Mouse (Mus musculus) MEL (cell line): ENCODE data around the gene Cul1. TPM values are rescaled to one million over a fixed set of nuclear protein-coding genes. Genes with fewer than 3 reads are reported as not detected.
A peak's percentile ranks its signal among the peaks of the same experiment; 100 is the strongest.

Source experiments
- DNase-seq: peaks from one replicate; pipeline ENCODE4 v3.0.0; 2011; ENCODE audit warnings: low read depth, low spot score
- H3K27ac ChIP-seq: 2 replicates; pipeline ENCODE4 v1.5.1; 2012; ENCODE audit warnings: low read depth, mild to moderate bottlenecking, control low read depth, low read length, moderate library complexity; ENCODE audit not compliant: control insufficient read depth
- H3K27me3 ChIP-seq, 2 experiments: fragments of 150-350 bp in 1 of 2; sonication (generic) in 1 of 2; 2 replicates each; pipeline ENCODE4 v1.6.1; 2012; ENCODE audit warnings: low read length in 2 of 2, mild to moderate bottlenecking in 2 of 2, improper control_type of control experiment in 1 of 2, moderate library complexity in 1 of 2; ENCODE audit not compliant: insufficient read depth in 2 of 2, control insufficient read depth in 1 of 2
- H3K36me3 ChIP-seq, 2 experiments: 2 replicates each; pipeline ENCODE4 v1.6.1; 2012 to 2014; ENCODE audit warnings: low read length in 2 of 2, improper control_type of control experiment in 1 of 2, inconsistent platforms in 1 of 2, mild to moderate bottlenecking in 1 of 2; ENCODE audit not compliant: insufficient read depth in 2 of 2, control insufficient read depth in 1 of 2
- H3K4me1 ChIP-seq, 2 experiments: fragments of 150-350 bp in 1 of 2; sonication (generic) in 1 of 2; 2 replicates each; pipeline ENCODE4 v1.6.1; 2012; ENCODE audit warnings: low read length in 2 of 2, improper control_type of control experiment in 1 of 2, mild to moderate bottlenecking in 1 of 2; ENCODE audit not compliant: insufficient read depth in 2 of 2, control insufficient read depth in 1 of 2
- H3K4me3 ChIP-seq, 2 experiments: fragments of 150-350 bp in 1 of 2; sonication (generic) in 1 of 2; 2 replicates each; pipeline ENCODE4 v1.5.1; 2012; ENCODE audit warnings: low read depth in 2 of 2, low read length in 2 of 2, mild to moderate bottlenecking in 2 of 2, moderate library complexity in 2 of 2, control low read depth in 1 of 2, improper control_type of control experiment in 1 of 2; ENCODE audit not compliant: control insufficient read depth in 1 of 2, insufficient read depth in 1 of 2
- H3K79me2 ChIP-seq: 2 replicates; pipeline ENCODE4 v1.6.1; 2012; ENCODE audit warnings: mild to moderate bottlenecking, low read length, moderate library complexity; ENCODE audit not compliant: control insufficient read depth, poor library complexity, insufficient read depth
- H3K9ac ChIP-seq: 2 replicates; pipeline ENCODE4 v1.6.1; 2012; ENCODE audit warnings: low read depth, mild to moderate bottlenecking, control low read depth, low read length, moderate library complexity; ENCODE audit not compliant: control insufficient read depth, poor library complexity, severe bottlenecking
- H3K9me3 ChIP-seq: fragments of 150-350 bp; sonication (generic); replicated peaks from 2 replicates; pipeline ENCODE4 v1.6.1; 2012; ENCODE audit warnings: mild to moderate bottlenecking, low read length, improper control_type of control experiment, moderate library complexity; ENCODE audit not compliant: insufficient read depth
- CHD1 ChIP-seq: IDR thresholded peaks from 2 replicates; pipeline ENCODE4 v1.6.1; 2012; ENCODE audit warnings: low read depth, mild to moderate bottlenecking, inconsistent platforms, low read length, improper control_type of control experiment
- CTCF ChIP-seq, 3 experiments: IDR thresholded peaks in 2 of 3; conservative IDR thresholded peaks in 1 of 3; 2 replicates each; pipeline ENCODE4 v1.5.1; 2011 to 2012; ENCODE audit warnings: low read length in 3 of 3, low read depth in 2 of 3, mild to moderate bottlenecking in 2 of 3, improper control_type of control experiment in 1 of 3, inconsistent platforms in 1 of 3, mixed read lengths in 1 of 3, moderate library complexity in 1 of 3; ENCODE audit not compliant: control insufficient read depth in 1 of 3, insufficient read depth in 1 of 3, poor library complexity in 1 of 3, severe bottlenecking in 1 of 3
- E2F4 ChIP-seq: IDR thresholded peaks from 2 replicates; pipeline ENCODE4 v1.6.1; 2011; ENCODE audit warnings: low read depth, low read length, improper control_type of control experiment, borderline replicate concordance
- ELF1 ChIP-seq: IDR thresholded peaks from 2 replicates; pipeline ENCODE4 v1.6.1; 2014; ENCODE audit warnings: low read depth, mild to moderate bottlenecking, inconsistent platforms, low read length, improper control_type of control experiment, moderate library complexity
- EP300 ChIP-seq, 2 experiments: IDR thresholded peaks; 2 replicates each; pipeline ENCODE4 v1.6.1; 2011; ENCODE audit warnings: improper control_type of control experiment in 2 of 2, low read length in 2 of 2, low read depth in 1 of 2, mild to moderate bottlenecking in 1 of 2
- ETS1 ChIP-seq: IDR thresholded peaks from 2 replicates; pipeline ENCODE4 v1.6.1; 2012; ENCODE audit warnings: low read depth, mild to moderate bottlenecking, inconsistent platforms, low read length, improper control_type of control experiment, moderate library complexity
- GABPA ChIP-seq: IDR thresholded peaks from 2 replicates; pipeline ENCODE4 v1.6.1; 2012; ENCODE audit warnings: low read depth, mild to moderate bottlenecking, inconsistent platforms, low read length, improper control_type of control experiment, moderate library complexity
- GATA1 ChIP-seq: IDR thresholded peaks from 2 replicates; pipeline ENCODE4 v1.6.1; 2011; ENCODE audit warnings: low read depth, low read length, improper control_type of control experiment
- HCFC1 ChIP-seq: IDR thresholded peaks from 2 replicates; pipeline ENCODE4 v1.6.1; 2012; ENCODE audit warnings: low read depth, mild to moderate bottlenecking, inconsistent platforms, low read length, improper control_type of control experiment, moderate library complexity
- KAT2A ChIP-seq: conservative IDR thresholded peaks from 2 replicates; pipeline ENCODE4 v1.6.1; 2012; ENCODE audit warnings: low read depth, low read length, improper control_type of control experiment, inconsistent platforms
- MAFK ChIP-seq: IDR thresholded peaks from 2 replicates; pipeline ENCODE4 v1.6.1; 2011; ENCODE audit warnings: low read depth, mild to moderate bottlenecking, low read length, improper control_type of control experiment, borderline replicate concordance
- MAZ ChIP-seq: IDR thresholded peaks from 2 replicates; pipeline ENCODE4 v1.6.1; 2012; ENCODE audit warnings: low read depth, mild to moderate bottlenecking, inconsistent platforms, low read length, improper control_type of control experiment
- MXI1 ChIP-seq: IDR thresholded peaks from 2 replicates; pipeline ENCODE4 v1.6.1; 2011; ENCODE audit warnings: mild to moderate bottlenecking, low read depth, low read length, improper control_type of control experiment
- MYB ChIP-seq: IDR thresholded peaks from 2 replicates; pipeline ENCODE4 v1.6.1; 2011; ENCODE audit warnings: mild to moderate bottlenecking, low read depth, low read length, improper control_type of control experiment
- NELFE ChIP-seq: IDR thresholded peaks from 2 replicates; pipeline ENCODE4 v1.6.1; 2011; ENCODE audit warnings: low read depth, low read length, improper control_type of control experiment
- NRF1 ChIP-seq: IDR thresholded peaks from 2 replicates; pipeline ENCODE4 v1.6.1; 2014; ENCODE audit warnings: low read depth, mild to moderate bottlenecking, inconsistent platforms, low read length, improper control_type of control experiment, moderate library complexity; ENCODE audit not compliant: poor library complexity, insufficient read depth, severe bottlenecking
- POLR2A ChIP-seq, 2 experiments: IDR thresholded peaks; 2 replicates each; pipeline ENCODE4 v1.6.1; 2011 to 2012; ENCODE audit warnings: low read length in 2 of 2, mild to moderate bottlenecking in 2 of 2, control low read depth in 1 of 2, improper control_type of control experiment in 1 of 2, low read depth in 1 of 2, moderate library complexity in 1 of 2; ENCODE audit not compliant: control insufficient read depth in 1 of 2, insufficient read depth in 1 of 2, poor library complexity in 1 of 2
- POLR2AphosphoS2 ChIP-seq: IDR thresholded peaks from 2 replicates; pipeline ENCODE4 v1.6.1; 2011; ENCODE audit warnings: low read length, improper control_type of control experiment
- RAD21 ChIP-seq: IDR thresholded peaks from 2 replicates; pipeline ENCODE4 v1.6.1; 2011; ENCODE audit warnings: mild to moderate bottlenecking, low read depth, low read length, improper control_type of control experiment
- RCOR1 ChIP-seq: IDR thresholded peaks from 2 replicates; pipeline ENCODE4 v1.6.1; 2012; ENCODE audit warnings: low read depth, mild to moderate bottlenecking, inconsistent platforms, low read length, improper control_type of control experiment
- SIN3A ChIP-seq: IDR thresholded peaks from 2 replicates; pipeline ENCODE4 v1.6.1; 2012; ENCODE audit warnings: low read length, improper control_type of control experiment, inconsistent platforms
- SMC3 ChIP-seq: IDR thresholded peaks from 2 replicates; pipeline ENCODE4 v1.6.1; 2011; ENCODE audit warnings: low read depth, low read length, improper control_type of control experiment
- TAL1 ChIP-seq: IDR thresholded peaks from 2 replicates; pipeline ENCODE4 v1.6.1; 2012; ENCODE audit warnings: mild to moderate bottlenecking, inconsistent platforms, low read length, moderate library complexity, mixed read lengths
- TBP ChIP-seq: IDR thresholded peaks from 2 replicates; pipeline ENCODE4 v1.8.0; 2011; ENCODE audit warnings: low read depth, low read length, improper control_type of control experiment
- TCF12 ChIP-seq: IDR thresholded peaks from 2 replicates; pipeline ENCODE4 v1.6.1; 2014; ENCODE audit warnings: low read depth, mild to moderate bottlenecking, inconsistent platforms, low read length, improper control_type of control experiment, moderate library complexity
- ZC3H11A ChIP-seq: IDR thresholded peaks from 2 replicates; pipeline ENCODE4 v1.6.1; 2012; ENCODE audit warnings: low read depth, mild to moderate bottlenecking, inconsistent platforms, low read length, improper control_type of control experiment
- ZKSCAN1 ChIP-seq: IDR thresholded peaks from 2 replicates; pipeline ENCODE4 v1.6.1; 2012; ENCODE audit warnings: low read depth, mild to moderate bottlenecking, inconsistent platforms, low read length, improper control_type of control experiment, moderate library complexity
- ZNF384 ChIP-seq: IDR thresholded peaks from 2 replicates; pipeline ENCODE4 v1.6.1; 2012; ENCODE audit warnings: low read depth, mild to moderate bottlenecking, inconsistent platforms, low read length, improper control_type of control experiment
- polyA plus RNA-seq, 2 experiments: library from polyadenylated mRNA; stranded (reverse) in 1 of 2; unstranded in 1 of 2; fragments of >175 nt in 1 of 2; fragments of >200 nt in 1 of 2; gene quantifications; 2 replicates each; pipeline versions ENCODE4 v1.2.1 to v1.2.4; 2012; ENCODE audit warnings: low replicate concordance in 2 of 2, low read depth in 1 of 2; ENCODE audit not compliant: insufficient read length in 2 of 2, insufficient read depth in 1 of 2, missing spikeins in 1 of 2
- total RNA-seq: library from RNA; depleted of rRNA; stranded (reverse); fragments of 300-350 nt; gene quantifications from 2 replicates; pipeline ENCODE4 v1.2.3, GENCODE M21; 2012

The Cul1 gene
- total and polyA plus RNA-seq, 3 experiments, result 40.4 to 58.4 TPM; not detected in 1

- H3K9ac ChIP-seq, result no peak overlapping the region
- no peak overlapping the region for H3K4me3 ChIP-seq
- H3K79me2 ChIP-seq, result peaks cover 56% of the 10 kb centered on the region
- no peaks in the 10 kb centered on the region for H3K9me3 ChIP-seq
- H3K27me3 ChIP-seq, result no peaks in the 10 kb centered on the region
- TF ChIP-seq RAD21 (no peak), NRF1 (no peak), ZC3H11A (no peak), GATA1 (no peak), NELFE (no peak), MXI1 (no peak), EP300 (IDR thresholded peaks at IDR 0.05; ENCODE audit: low read depth in 1 of 2, low read length in 2 of 2) (no peak), ZKSCAN1 (no peak), MYB (no peak), CHD1 (no peak), KAT2A (no peak), MAFK (no peak), RCOR1 (no peak), E2F4 (no peak)
- H3K36me3 ChIP-seq, result peaks cover 6 to 37% of the 10 kb centered on the region in 2 experiments
- DNase-seq, result no peak
- H3K27ac ChIP-seq, result no peak overlapping the region
- peaks cover 2 to 18% of the 10 kb centered on the region in 2 experiments for H3K4me1 ChIP-seq
Observed at GRCm38 (mm10) chr6:47466488-47466887, 13.3 kb downstream of the Cul1 start.

DNA sequence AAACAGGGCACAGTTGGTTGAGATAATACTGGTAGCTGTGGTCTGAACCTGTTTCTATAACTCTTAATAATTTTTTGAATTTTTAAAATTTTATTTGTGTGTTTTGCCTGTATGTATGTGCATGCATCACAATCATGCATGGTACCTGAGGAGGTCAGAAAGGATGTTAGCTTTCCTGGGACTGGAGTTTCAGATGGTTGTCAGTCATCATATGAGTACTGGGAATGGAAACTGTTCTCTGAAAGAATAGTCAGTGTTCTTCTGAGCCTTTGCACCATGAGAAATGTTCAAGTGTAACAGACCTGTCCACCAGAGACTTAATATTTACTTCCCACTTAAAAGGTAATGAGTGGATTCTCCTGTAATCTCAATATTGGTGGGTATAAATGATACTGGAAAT is 13.9 kb downstream of the Cul1 start:
- TF ChIP-seq TBP (peak; percentile 82), E2F4 (no peak), ZNF384 (peak; percentile 61)
- Histone ChIP-seq H3K4me3 (no peak overlapping the region), H3K9ac (no peak overlapping the region), H3K36me3 (peaks cover 6 to 34% of the 10 kb centered on the region in 2 experiments), H3K9me3 (no peaks in the 10 kb centered on the region), H3K79me2 (peaks cover 52% of the 10 kb centered on the region), H3K27me3 (no peaks in the 10 kb centered on the region), H3K4me1 (peaks cover 2 to 18% of the 10 kb centered on the region in 2 experiments), H3K27ac (no peak overlapping the region)
- no peak for DNase-seq

GRCm38 (mm10) chr6:47469760-47470159 is 16.6 kb downstream of the Cul1 start:
- H3K4me3 ChIP-seq, result no peak overlapping the region
- H3K79me2 ChIP-seq, result peaks cover 42% of the 10 kb centered on the region
- TF ChIP-seq TAL1 (no peak), GATA1 (no peak), CHD1 (no peak), KAT2A (no peak), POLR2A (IDR thresholded peaks at IDR 0.05; ENCODE audit: control insufficient read depth in 1 of 2, insufficient read depth in 1 of 2, low read depth in 1 of 2, low read length in 2 of 2, poor library complexity in 1 of 2) (no peak), ETS1 (no peak), HCFC1 (no peak), CTCF (IDR thresholded peaks at IDR 0.05 in 2 of 3, conservative IDR thresholded peaks at IDR 0.05 in 1 of 3; ENCODE audit: control insufficient read depth in 1 of 3, insufficient read depth in 1 of 3, low read depth in 2 of 3, low read length in 3 of 3, poor library complexity in 1 of 3, severe bottlenecking in 1 of 3) (no peak), EP300 (IDR thresholded peaks at IDR 0.05; ENCODE audit: low read depth in 1 of 2, low read length in 2 of 2) (no peak), E2F4 (no peak), SIN3A (no peak), NRF1 (no peak), SMC3 (no peak), ZC3H11A (no peak), TCF12 (no peak), GABPA (no peak), MAZ (no peak), ELF1 (no peak), POLR2AphosphoS2 (no peak)
- H3K27me3 ChIP-seq, result no peaks in the 10 kb centered on the region
- H3K4me1 ChIP-seq, result peaks cover 0 to 9% of the 10 kb centered on the region in 2 experiments; a peak in 2 of 4 replicates
- H3K36me3 ChIP-seq, result peaks cover 0 to 26% of the 10 kb centered on the region in 2 experiments; a peak in 2 of 4 replicates
- no peak for DNase-seq
- no peak overlapping the region for H3K27ac ChIP-seq
- H3K9ac ChIP-seq, result no peak overlapping the region
- no peaks in the 10 kb centered on the region for H3K9me3 ChIP-seq
